Mouse (Mus musculus) cerebellum, adult 8-10 months (tissue): ENCODE results near the gene Tmem56.

Source experiments
- DNase-seq: peaks from one replicate; pipeline ENCODE4 v3.0.0; 2022

The Tmem56 gene

GRCm38 (mm10) chr3:121277009-121277408, 5.9 kb downstream of the Tmem56 start:
- DNase-seq = no peak

DNA sequence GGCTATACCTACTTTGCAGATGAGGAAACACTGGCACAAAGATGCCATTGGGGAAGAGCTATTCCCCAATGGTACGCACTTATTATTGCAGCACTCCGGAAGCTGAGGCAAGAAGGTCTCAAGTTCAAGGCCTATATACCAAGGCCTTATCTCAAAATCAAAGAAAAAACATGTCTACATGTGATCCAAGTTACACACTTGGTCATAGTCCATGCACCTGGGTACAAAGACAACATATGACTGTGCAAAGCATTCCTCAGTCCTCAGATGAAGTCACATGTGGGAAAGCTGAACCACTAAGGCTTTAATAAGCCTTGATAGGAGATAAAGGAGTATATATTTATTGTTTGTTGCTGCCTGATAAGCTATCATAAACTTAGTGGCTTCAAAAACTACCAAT, 8.9 kb downstream of the Tmem56 start:
- DNase-seq = no peak

DNA sequence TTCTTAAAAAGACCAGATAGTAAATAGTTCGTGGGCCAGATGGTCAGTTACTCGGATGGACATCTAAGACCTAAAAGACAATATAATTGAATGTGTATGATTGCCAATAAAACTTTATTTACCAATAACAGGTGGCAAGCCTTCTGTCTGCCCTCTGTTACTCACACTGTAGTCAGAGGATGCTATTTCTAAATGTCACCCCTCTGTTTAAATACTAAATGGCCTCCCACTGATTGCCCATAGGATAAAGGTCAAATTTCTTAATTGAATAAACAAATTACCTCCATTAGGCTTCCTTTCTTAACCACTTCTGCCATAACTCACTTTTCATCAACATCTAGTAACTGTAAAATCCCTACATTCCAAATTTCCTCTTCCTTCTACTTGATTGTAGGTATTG, 10.3 kb downstream of the Tmem56 start:
- DNase-seq = no peak

DNA sequence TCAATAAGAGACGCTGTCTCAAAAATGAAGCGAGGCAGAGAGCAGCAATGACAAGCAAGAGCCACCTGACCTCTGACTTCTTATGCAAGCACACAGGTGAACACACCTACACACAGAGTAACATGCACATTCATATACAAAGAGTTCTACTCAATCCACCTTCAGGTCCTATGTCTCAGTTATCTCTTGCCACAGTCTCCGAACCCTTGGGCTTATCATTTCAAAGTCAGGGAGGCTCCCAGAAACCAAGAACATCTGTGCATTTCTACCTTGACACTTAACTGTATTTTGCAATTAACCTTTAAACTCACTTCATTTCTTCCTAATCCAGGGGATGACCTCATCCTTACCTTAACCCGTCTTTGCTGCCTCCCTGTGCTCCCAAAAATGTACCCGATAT, 15.6 kb downstream of the Tmem56 start:
- DNase-seq = no peak

DNA sequence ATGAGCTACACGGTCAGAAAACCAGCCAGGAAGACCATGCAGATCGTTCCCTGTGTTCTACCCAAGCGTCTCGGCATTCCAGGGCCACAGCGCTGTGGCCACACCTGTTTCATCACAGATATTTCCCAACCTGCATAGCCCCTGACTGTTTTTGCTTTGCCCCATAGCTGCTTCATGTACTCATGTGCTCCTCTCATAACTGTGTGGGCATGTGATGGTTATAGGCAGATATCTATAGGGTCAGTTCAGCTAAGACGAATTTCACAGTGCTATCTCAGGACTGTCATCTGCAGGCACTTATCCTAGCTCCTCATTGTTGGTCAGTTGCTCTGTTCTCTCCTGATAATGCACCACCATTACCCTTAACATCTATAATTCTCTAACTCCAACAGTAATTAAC, 18.7 kb downstream of the Tmem56 start:
- DNase-seq = no peak

DNA sequence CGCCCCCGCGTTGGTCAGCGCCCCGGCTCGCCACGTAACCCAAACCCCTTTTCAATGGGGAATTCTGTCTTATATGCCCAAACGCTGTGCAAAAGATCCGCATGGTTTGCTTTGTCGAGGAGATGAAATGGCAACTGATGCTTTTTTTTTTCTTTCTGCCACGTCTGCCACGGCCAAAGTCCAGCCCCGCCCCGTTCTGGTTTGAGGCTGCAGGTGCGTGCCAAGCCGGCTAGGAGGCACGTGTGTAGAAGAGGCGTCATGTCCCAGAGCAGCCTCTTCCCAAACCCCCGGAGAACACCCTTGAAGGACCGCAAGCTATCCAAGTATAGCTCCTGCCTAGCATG, 19.7 kb downstream of the Tmem56 start:
- DNase-seq = peak; percentile 77

DNA sequence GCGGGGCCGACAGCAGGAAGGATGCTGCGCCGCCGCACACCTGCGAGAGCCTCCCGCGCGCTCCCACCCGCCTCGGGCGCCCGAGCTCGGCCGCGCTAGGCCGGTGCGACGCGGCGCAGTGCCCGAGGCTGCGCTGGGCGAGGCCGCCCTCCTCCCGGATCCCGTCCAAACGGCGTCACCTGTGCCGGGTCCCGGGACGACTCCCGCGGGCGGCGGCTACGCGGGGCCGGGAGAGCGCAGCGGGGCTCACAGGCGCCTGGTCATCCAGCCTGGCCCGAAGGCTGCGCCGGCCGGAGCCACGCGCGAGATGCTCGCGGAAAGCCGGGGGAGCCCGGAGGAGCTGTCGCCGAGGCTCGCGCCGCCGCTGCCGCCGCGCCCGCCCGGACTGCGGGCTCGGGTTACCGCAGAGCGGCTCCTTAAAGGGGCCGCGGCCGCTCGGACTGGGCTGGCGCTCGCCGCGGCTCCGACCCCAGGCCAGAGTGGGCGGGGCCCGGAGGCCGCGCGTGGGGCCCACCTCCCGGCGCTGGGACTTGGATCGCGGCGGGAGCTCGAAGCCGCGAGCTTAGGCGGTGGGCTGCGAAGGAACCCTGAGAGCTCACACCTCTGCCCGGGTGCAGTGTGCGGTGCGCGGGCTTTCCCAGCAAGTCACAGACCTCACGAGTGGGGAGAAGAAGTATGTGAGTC, 20.2 kb downstream of the Tmem56 start:
- DNase-seq = peak; percentile 77

- DNase-seq = no peak
Measured at GRCm38 (mm10) chr3:121261939-121262520, 20.9 kb downstream of the Tmem56 start.

DNA sequence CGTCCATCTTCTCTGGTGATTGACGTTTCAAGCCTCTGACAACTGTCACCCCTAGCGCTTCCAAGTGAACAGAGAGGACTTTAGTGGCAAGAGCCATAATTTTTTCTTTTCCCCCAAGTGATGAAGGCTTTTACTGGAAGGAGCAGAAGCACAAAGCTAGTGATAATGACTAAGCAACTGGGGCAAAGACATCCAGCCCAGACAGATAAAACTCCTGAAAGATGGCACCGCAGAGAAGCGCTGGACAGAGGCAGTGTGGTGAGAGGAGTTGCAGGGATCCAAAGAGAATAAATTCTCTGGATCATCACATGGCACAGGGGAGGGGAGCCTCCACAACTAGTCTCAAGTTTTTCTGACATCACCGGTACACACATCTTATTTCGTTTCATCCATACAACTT, 21.6 kb downstream of the Tmem56 start:
- no peak for DNase-seq

DNA sequence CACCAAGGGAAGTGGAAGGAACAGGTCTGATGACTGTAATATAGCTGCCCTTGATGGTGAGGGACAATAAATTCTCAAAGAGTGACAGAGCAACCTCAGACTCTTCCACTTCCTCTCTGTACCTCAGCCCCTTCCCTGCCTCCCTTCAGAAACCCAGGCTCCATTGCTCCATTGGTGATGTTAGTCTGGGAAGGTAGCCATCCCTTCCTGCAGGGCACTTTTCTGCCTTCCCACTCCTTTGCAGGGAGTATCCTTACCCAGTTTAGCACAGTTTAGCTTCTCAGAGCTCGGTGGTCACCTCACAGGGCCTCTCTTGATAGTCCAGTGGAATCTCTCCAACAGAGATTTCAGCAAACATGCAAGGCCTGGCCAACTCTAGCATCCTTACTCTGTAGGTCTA, 22.1 kb downstream of the Tmem56 start:
- no peak for DNase-seq

DNA sequence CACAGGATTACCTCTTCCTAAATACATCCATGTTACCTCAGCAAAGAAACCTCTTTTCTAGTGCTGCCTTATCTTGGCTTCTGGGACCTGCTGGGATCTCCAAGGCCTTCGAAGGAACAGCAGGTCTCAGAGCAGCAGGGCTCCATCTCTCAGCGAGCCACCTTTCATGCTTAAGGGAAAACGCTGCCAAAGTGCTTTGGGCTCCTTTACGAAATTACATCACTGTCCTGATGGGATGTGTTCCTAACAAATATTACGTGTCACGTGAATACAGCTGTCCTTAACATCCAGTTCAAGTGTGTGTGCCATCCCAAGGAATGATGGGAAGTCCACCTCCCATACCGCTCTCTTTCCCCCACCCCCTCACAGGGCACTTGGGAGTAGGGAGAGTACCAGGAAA, 22.9 kb downstream of the Tmem56 start:
- DNase-seq = no peak

GRCm38 (mm10) chr3:121258521-121259478, 24.1 kb downstream of the Tmem56 start:
- no peak for DNase-seq

GRCm38 (mm10) chr3:121257418-121257817, 25.5 kb downstream of the Tmem56 start:
- DNase-seq = no peak

DNA sequence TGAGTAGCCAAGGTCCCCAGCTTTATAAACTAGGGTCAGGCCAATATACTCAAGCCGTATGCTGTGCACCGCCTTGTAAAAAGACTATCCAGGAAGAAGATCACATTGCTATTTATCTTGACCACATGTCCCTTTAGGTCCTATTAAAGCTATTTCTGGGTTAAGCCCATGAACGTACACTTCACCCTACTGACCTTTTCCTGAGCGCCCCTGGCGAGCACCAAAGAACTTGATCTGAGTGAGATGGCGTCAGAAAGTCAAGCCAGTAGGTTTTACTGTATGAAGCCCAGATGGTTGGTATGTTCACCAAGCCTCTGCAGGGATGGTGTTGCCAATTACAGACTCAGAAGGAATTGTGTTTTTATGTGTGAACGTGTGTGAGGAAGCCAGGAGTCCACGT, 26.8 kb downstream of the Tmem56 start:
- no peak for DNase-seq

GRCm38 (mm10) chr3:121255501-121255900, 27.4 kb downstream of the Tmem56 start:
- DNase-seq = no peak

DNA sequence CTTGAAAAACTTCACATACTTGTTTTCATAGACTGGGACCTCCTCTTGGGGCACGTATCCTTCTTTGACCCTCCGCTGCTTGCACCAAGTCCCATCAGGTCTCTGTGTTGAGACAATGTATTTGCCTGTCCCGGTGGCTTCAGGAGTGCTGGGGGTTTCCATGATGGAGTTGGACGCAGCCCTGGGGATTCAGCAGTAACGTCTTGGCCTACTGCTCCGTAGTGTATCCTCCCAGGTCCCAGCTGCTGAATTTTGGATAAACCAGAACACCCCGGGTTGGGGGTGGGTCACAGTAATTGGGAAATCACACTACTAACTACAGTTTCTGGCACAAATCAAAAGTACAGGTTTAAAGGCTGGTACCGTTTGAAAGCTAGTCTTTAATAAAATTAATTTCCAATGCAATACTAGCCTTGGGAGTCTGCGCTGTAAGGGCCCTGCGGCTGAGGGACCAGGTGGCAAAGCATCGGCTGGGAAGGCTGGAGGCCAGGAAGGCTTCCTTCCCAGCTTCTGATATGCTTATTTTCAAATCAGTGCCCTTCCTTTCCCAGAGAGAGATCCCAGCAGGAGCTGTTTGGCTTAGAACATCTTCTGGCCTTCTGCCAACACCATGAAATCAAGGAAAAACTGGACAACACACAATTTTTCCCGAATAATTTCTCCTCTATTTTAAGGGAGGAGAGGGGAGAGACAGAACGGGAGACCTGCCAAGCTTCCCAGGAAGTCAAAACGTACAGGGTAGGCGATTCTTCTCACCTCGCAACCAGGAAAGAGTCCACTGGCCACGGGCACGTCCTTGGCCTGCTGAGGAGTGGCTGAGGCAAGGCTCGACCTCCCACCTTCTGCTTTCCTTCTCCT, 32.1 kb downstream of the Tmem56 start:
- DNase-seq = peak; percentile 84

- DNase-seq = no peak
Measured at GRCm38 (mm10) chr3:121250048-121250447, 32.9 kb downstream of the Tmem56 start.

DNA sequence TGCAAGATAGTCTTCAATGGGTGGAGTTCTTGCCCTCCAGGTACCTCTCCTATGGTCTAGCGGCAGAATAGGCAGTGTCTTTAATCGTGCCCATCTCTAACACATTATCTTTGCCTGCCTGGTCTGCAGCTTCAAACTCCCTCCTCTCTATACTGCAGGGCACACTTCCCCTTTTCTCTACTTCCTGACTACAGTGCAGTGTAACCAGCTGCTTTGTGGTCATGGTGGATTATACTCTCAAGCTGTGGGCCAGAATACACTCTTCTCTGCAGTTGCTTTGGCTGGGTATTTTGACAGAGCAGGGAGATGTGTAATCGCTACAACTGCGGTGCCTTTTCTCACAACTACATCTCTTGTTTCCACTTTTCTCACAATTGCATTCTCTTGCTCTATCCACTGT, 40.0 kb downstream of the Tmem56 start:
- no peak for DNase-seq

GRCm38 (mm10) chr3:121242111-121242936, 40.6 kb downstream of the Tmem56 start:
- no peak for DNase-seq

GRCm38 (mm10) chr3:121240362-121241040, 42.4 kb downstream of the Tmem56 start:
- no peak for DNase-seq

- no peak for DNase-seq
Measured at GRCm38 (mm10) chr3:121239096-121239495, 43.8 kb downstream of the Tmem56 start.
